Mouse (Mus musculus) brain, embryonic 14.5 days (tissue): ENCODE measurements at regions not wholly inside any gene's neighbourhood (a gene's known extent, or its start where the extent isn't known, plus 50 kb on each side); places are given as distances from the start of the nearest gene placed in this dataset.

ENCODE experiments used
- DNase-seq: peaks from one replicate; pipeline ENCODE4 v3.0.0-alpha.2; 2011; ENCODE audit warnings: low read depth
- CTCF ChIP-seq: fragments of 200-500 bp; IDR thresholded peaks from 2 replicates; pipeline ENCODE4 v1.5.1; 2012; ENCODE audit warnings: inconsistent platforms, mild to moderate bottlenecking, moderate library complexity, borderline replicate concordance; ENCODE audit not compliant: insufficient read depth, insufficient read length; ENCODE audit errors: extremely low read depth
- POLR2A ChIP-seq: fragments of 200-500 bp; IDR thresholded peaks from 2 replicates; pipeline ENCODE4 v1.6.1; 2012; ENCODE audit warnings: mild to moderate bottlenecking, inconsistent platforms, borderline replicate concordance; ENCODE audit not compliant: poor library complexity, insufficient read depth, insufficient read length, severe bottlenecking; ENCODE audit errors: extremely low read depth

DNA sequence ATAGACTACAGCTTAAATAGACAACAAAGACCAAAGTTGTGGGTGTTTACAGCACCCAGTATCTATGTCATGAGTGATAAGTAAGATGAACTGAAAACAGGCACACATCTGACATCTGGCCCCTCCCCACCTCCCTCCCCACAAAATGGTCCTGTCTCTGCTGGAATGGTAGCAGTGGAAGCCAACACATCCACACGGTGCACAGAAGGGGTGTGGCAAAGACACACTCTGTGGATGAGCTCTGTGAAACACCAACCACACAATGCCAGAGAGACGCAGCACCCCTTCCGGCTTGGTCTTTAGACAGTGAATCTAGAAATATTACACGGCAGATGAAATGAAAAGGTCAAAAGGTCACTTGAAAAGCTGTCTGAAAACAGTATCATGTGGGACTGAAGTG, 85.6 kb downstream of the Fgf18 start:
- TF ChIP-seq POLR2A: no peak
- TF ChIP-seq CTCF: no peak
- no peak for DNase-seq

DNA sequence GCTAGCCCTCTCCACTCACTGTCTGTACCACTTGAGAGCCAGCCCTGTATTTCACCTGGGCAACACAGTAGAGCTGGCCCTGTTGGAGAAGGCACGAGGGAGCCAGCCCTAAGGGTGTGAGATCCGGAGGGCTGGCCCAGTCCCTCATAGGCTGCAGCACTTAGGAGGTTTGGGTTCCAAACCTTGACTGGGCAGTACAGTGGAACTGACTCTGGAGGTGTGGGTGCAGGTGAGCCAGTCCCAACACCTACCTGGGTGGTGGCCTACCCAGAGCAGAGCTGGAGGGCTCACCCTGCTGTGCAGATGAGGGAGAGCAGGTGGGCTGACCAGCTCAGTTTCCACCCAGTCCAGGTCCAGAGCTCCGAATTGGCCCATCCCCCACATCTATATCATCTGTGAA, 86.8 kb downstream of the Fgf18 start:
- TF ChIP-seq CTCF (no peak), POLR2A (no peak)
- no peak for DNase-seq

DNA sequence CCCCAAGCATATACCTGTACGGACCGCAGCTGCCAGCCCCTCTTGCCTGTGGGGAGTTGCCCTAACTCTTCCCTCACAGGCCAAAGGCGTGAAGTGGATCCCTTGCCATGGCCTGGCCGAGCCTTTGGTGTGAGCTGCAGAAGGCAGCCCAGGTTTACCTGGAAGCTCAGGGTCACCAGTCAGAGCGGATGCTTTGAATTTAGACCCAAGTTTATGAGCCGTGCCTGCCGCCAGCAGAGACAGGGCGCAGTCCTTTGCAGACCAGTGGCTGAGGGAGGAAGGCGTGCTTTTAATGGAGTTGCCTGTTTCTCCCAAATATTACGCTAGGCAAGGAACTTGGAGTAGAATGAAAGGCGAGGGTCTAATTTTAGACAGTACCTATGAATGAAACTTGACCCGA, 97.0 kb downstream of the Fgf18 start:
- TF ChIP-seq POLR2A (no peak), CTCF (no peak)
- no peak for DNase-seq

DNA sequence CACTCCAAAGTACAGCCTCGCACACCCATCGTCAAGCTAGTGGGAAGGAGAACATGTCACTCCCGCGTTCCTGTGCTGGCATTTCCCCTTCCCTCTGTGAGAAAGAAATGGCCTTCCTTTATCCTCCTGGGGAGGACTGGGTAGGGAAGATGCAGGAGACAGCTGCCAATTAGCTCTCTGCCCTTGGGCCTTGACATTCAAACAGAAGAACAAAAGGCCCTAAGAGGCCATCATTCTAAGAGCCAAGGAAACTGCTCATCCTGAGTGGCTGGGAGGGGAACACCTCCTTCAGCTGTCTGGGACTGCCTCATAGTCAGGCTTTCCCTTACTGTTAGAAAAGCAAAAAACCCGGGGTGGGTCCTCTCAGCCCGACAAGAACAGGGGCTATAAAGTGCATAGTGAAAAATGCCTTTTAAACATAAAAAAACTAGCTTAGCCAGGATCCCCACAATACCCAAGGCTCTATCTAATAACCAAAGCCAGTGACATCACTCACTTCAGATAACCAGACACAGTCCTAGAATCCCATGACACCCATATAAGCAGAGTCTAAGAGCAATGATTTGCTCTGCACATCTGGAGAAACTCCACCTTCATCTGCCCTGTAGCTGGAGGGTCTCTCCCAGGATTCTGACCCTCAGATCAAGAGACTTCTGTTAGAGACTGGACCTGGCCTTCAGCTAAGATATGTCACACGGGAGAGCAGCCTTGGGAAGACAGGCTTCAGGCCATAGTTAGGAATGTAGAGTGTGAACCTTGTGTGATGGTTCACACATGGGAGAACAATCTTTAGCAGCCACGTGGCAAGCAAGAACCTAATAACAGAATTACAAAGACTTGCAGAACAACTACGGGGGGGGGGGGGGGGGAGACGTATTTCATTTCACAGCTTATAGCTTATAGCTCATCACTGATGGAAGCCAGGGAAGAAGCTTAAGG, 107.1 kb downstream of the Fgf18 start:
- TF ChIP-seq POLR2A (no peak), CTCF (no peak)
- DNase-seq: peak; percentile 9

DNA sequence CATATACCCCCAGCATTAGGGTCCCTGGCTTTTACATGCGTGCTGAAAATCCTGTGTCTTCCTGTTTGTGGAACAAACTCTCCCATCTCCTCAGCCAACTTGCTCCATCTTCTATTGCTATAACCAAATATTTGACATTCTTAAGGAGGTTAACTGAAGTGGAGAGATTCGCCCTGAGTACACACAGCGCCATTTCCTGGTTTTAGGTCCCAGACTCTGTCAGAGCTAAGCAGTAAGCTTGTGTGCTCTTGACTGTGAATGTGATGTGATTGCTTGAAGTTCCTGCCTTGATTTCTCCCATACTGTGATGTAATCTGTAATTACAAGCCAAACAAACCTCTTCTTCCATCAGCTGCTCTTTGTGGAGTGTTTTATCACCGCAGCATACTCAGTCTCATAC, 110.8 kb downstream of the Fgf18 start:
- no peak for TF ChIP-seq CTCF
- DNase-seq: no peak

DNA sequence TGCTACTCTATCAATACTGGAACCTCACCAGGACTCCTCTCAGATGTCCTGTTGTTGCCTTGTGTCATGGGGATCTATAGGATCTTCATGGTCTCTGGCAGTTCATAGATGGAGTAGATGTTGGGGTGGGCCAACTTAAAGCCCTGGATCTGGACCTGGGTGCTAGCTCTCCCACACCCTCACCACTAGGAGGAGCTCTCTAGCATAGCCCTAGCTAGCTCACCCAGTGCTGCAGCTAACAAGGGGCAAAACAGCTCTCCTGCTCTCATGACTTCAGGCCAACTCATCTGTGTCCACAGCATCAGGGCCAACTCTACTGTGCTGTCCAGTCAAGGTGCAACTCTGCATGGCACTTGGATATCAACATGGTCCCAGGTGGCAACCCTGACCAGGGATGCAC, 118.3 kb downstream of the Fgf18 start:
- DNase-seq: no peak

DNA sequence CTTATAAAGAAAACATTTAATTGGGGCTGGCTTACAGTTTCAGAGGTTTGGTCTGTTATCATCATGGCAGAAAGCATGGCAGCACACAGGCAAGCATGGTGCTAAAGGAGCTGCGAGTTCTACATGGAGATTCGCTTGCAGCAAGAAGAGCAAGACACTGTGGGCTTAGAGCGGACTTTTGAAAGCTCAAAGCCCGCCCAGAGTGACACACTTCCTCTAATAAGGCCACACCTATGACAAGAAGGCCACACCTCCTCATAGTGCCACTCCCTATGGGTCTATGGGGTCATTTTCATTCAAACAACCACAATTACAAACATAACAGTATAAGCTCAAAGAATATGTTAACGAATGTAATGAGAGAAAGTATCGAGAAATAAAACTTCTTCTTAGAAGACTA, 120.1 kb downstream of the Fgf18 start:
- TF ChIP-seq CTCF (no peak), POLR2A (no peak)
- DNase-seq: no peak

More for the DNA sequence above, 118.3 kb downstream of the Fgf18 start:
- TF ChIP-seq CTCF (peak; percentile 37; the same call in 1 of the 2 replicates), POLR2A (no peak)

DNA sequence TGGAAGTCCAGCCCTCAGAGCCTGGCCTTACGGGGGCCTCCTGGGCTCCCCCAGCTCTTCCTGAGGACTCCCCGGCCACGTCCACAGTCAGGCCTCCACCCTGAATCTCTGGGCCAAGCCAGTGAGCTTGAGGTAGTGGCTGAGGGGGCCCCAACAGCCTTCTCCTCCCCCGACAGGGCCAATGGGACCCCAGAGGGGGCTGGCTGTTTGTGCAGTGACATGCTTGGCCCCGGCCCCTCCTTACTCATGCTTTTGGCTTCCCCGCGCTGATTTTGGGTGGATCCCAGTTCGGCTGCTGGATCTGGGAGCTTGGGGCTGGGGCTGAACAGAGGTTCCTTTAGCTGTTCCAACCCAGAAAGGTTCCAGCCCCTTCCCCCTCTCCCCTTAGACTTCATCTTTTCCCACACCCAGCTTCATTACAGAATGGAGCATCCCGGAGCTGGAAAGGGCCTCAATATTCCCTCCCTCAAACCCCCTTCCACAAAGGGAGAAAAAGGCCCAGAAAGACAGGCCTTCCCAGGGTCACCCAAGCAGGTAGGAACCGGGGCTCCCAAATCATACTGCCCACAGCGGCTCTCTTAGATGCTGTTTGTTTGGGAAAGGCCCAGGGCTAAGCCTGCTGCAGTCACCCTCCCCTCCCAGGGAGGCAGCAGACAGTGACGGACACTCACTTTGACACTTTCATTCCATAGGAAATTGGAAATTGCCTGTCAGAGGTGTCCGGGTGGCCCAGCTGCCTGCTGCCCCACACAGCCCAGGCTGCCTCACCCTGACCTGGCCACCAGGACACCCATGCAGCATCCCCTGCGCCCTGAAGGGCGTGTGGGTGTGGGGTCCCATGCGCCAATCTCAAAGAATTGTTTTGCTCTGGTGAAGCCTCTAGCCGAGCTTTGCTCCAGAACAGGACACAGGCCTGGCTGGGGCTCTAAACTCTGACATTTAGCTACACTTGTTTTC, 133.7 kb downstream of the Fgf18 start:
- TF ChIP-seq POLR2A: no peak
- TF ChIP-seq CTCF: no peak
- no peak for DNase-seq

DNA sequence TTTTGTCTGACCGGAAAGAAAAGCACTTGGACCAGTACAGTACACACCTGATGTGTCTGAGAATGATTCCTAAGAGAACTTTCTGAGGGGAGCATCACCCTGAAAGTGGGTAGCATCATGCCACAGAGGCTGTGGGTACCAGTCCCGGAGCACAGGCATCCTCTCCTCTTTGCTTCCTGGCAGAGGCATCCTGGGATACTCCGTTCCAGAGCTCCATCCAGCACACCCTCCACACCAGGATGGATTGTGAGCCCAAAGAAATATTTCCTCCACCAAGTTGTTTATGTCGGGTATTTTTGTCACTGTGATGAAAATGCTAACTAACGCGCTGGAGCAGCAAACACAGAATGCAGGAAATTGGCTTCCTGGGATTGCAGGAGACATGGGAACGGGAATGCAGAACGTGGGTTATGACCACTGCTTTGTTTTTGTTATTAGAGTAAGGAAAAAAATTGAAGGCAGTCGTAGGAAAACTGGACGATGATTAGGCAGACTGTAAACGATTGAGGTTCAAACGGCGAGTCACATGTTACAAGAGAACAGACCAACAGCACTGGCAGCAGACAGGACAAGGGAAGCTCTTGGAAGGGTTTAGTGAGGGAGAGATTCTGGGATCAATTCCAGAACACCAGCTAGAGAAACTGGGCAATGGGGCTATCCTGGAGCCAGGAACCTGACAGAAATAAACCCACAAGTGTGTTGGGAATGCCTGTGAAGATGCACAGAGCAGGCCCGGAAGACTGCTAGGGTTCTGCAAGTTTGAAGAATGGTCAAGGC, 134.6 kb downstream of the Fgf18 start:
- DNase-seq: peak; percentile 38
- TF ChIP-seq CTCF (no peak), POLR2A (no peak)

DNA sequence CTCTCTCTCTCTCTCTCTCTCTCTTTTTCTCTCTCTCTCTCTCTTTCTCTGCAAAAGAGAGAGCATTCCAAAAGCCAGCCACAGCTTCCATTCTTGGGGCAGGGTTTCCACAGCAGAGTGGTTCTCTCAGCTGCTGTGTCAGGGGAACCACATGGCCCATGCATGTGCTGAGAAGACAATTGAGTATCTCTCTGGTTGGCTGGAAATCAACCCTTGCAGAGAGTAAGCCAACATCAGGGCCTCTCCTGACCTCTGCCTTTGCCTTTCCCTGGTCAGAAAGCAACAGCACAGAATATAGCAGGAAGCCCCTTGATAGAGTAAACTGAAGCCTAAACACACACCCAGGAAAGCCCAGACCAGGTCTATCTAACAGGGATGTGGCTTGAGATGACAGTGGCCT, 138.6 kb downstream of the Fgf18 start:
- TF ChIP-seq CTCF (no peak), POLR2A (no peak)
- DNase-seq: no peak

DNA sequence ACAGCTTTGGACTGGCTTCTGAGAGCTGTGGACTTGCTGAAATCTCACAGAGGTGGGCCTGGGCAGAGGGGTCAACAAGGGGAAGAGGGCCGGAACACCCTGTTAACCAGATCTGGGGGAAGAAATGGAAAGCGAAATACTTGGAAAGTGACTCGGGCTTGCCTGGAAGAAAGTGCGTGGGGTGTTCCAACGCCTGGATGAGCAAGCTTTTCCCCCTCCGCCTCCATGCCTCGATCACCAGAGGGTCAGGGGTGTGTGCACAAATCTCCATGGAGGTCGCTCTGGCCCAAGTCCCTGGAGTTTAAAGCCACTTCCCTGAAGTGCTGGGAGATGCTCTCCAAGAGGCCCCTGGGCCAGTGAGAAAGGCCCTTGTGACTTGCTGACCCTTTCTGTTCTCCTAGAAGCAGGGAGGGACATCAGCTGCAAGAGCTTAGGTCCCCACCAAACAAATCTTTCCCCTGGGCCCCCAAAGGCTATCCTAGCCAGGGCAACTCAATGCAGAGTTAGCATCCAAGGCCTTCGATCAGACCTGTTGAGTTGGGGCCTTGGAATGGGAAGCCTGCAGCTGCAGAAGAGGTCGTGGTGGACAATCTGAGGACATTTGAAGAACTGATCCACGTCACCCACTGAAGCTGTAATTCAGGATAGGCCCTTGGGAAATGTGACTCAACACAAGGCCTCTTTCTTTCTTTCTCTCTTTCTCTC, 139.2 kb downstream of the Fgf18 start:
- no peak for TF ChIP-seq POLR2A
- no peak for DNase-seq

DNA sequence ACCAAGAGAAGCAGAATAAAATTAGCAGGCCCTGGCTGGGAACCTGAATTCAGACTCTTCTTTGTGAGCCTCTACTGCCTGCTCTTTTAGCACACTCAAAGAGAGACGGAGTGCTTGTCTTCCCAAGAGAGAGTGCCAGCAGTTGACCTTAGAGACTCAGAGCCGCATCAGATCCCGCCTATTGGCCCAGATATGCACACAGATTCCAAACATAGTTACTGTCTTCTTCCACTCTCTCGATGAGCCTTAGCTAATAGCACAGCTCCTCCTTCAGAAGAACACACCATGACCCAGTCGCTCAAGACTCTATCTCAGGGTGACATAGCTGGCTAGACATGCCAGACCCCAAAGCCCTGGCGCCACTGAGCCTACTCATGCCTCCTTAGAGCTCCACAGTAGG, 139.8 kb downstream of the Fgf18 start:
- DNase-seq: no peak
- no peak for TF ChIP-seq POLR2A
- TF ChIP-seq CTCF: no peak
